In genomic region chr13:110545454-110545853, GRCm38 (mm10) we compare ENCODE assay signal across 21 mouse cellular contexts.
DNase-seq lines count a peak whose midpoint lies in the region; ATAC-seq lines count a peak whose summit lies in the region.
"Had no signal": no experiment of that assay in that cellular context is flagged by ENCODE, and none has a peak within 500 bp of the region (broad histone marks: within the 10 kb centered on the region; RNA-seq: fewer than 3 reads in every experiment).

No protein-coding gene starts in this region.

- no peaks in the 10 kb centered on the region for H3K9me3 ChIP-seq in kidney, embryonic 16.5 days (ENCODE audit: low read length)
- H3K9me3 ChIP-seq: limb, embryonic 15.5 days; lung, embryonic 15.5 days; neural tube, embryonic 12.5 days had no signal

- no peaks in the 10 kb centered on the region for H3K4me1 ChIP-seq in kidney, embryonic 16.5 days (ENCODE audit: insufficient read depth, low read length)
- H3K4me1 ChIP-seq: limb, embryonic 15.5 days; lung, embryonic 15.5 days; neural tube, embryonic 12.5 days had no signal

- no peak overlapping the region for H3K4me3 ChIP-seq in kidney, embryonic 16.5 days (ENCODE audit: low read length)
- H3K4me3 ChIP-seq: layer of hippocampus, adult 2 months; limb, embryonic 15.5 days; lung, embryonic 15.5 days; neural tube, embryonic 12.5 days had no signal

- peak; percentile 31 for DNase-seq in kidney, adult 18-20 months
- peak; percentile 53 for DNase-seq in NIH3T3 (ENCODE audit: low read depth)
- no peak for DNase-seq in B cell, adult 2 months
- no peak for DNase-seq in right cerebral cortex, postnatal 25 days
- DNase-seq: cerebellum, adult 18-20 months; embryo, embryonic 11 days; forebrain, postnatal 0 days; gastrocnemius, postnatal 36 days; midbrain, embryonic 14.5 days; spleen, adult 18-20 months; thymus, postnatal 4 days had no signal

- no peaks in the 10 kb centered on the region for H3K27me3 ChIP-seq in kidney, embryonic 16.5 days (ENCODE audit: insufficient read depth, low read length)
- H3K27me3 ChIP-seq: limb, embryonic 15.5 days; lung, embryonic 15.5 days; neural tube, embryonic 12.5 days had no signal

- H3K27ac ChIP-seq in kidney, embryonic 16.5 days (ENCODE audit: low read length): no peak overlapping the region
- H3K27ac ChIP-seq: layer of hippocampus, adult 2 months; limb, embryonic 15.5 days; lung, embryonic 15.5 days; neural tube, embryonic 12.5 days; stomach, postnatal 0 days had no signal

- no peak overlapping the region for H3K4me2 ChIP-seq in kidney, embryonic 16.5 days (replicated peaks; ENCODE audit: low read depth, low read length)
- H3K4me2 ChIP-seq: limb, embryonic 15.5 days; lung, embryonic 15.5 days; neural tube, embryonic 12.5 days had no signal

- H3K9ac ChIP-seq in kidney, embryonic 16.5 days (replicated peaks; ENCODE audit: low read length): no peak overlapping the region
- H3K9ac ChIP-seq: forebrain, postnatal 0 days; limb, embryonic 15.5 days; lung, embryonic 15.5 days; neural tube, embryonic 12.5 days had no signal

- no peak for ATAC-seq in kidney, embryonic 16.5 days (ENCODE audit: low FRiP score, low TSS enrichment)
- peak; percentile 32 to 42; a peak in 1 of 4 replicates for ATAC-seq in hematopoietic stem cell, adult 5-6 weeks (replicated peaks in 1 of 2; ENCODE audit: insufficient read depth in 1 of 2, low FRiP score in 2 of 2, low TSS enrichment in 1 of 2, low read depth in 1 of 2, poor library complexity in 2 of 2, severe bottlenecking in 2 of 2)
- peak; percentile 60 for ATAC-seq in megakaryocyte, adult 5-6 weeks (ENCODE audit: poor library complexity, severe bottlenecking)
- no peak; the same call in 1 of the 2 replicates for ATAC-seq in granulocyte monocyte progenitor cell, adult 5-6 weeks (replicated peaks; ENCODE audit: poor library complexity, severe bottlenecking)
- ATAC-seq: forebrain, postnatal 0 days; inflammation-experienced regulatory T-cells, adult 6 months had no signal

- no peaks in the 10 kb centered on the region for H3K36me3 ChIP-seq in kidney, embryonic 16.5 days (ENCODE audit: insufficient read depth, low read length)
- H3K36me3 ChIP-seq: limb, embryonic 15.5 days; lung, embryonic 15.5 days; neural tube, embryonic 12.5 days had no signal

- 53% methylated on average over 6 of the region's 6 CpGs for WGBS in kidney, embryonic 16.5 days

Comparison
In these comparisons a context has a peak if more than half of its experiments do, and no peak if none do; other contexts are left out.
1. DNase-seq: peak in kidney, adult 18-20 months (single experiment) and NIH3T3 (single experiment); none in B cell, adult 2 months (0 of 2) and right cerebral cortex, postnatal 25 days (single experiment).
2. ATAC-seq: peak in hematopoietic stem cell, adult 5-6 weeks (2 of 2) and megakaryocyte, adult 5-6 weeks (single experiment); none in kidney, embryonic 16.5 days (single experiment) and granulocyte monocyte progenitor cell, adult 5-6 weeks (single experiment).